Mouse (Mus musculus) megakaryocyte, adult 5-6 weeks (primary cell): ENCODE measurements around the gene Kctd11. TPM values are rescaled to one million over a fixed set of nuclear protein-coding genes. Genes with fewer than 3 reads are reported as not detected.
A peak's percentile ranks its signal among the peaks of the same experiment; 100 is the strongest.
"Not testable (repeated sequence)": the region's sequence is repeated elsewhere in the genome, so short reads cannot be mapped to it uniquely, and the experiment has no call there.

ENCODE experiments used
- ATAC-seq: 2 replicates; pipeline ENCODE4 v1.8.0; 2016; ENCODE audit warnings: mild to moderate bottlenecking, inconsistent platforms; ENCODE audit not compliant: poor library complexity, severe bottlenecking
- total RNA-seq, 2 experiments: library from RNA; stranded (forward) in 1 of 2; stranded (reverse) in 1 of 2; fragments of 153-499, 151-499 nt in 1 of 2; fragments of 221-1000, 200-1000 nt in 1 of 2; gene quantifications; 2 replicates each; pipeline versions ENCODE4 v1.2.3 to v1.2.4; 2015 to 2017

The Kctd11 gene
- total RNA-seq, 2 experiments from 2014 or later = 2.9 to 3.0 TPM

DNA sequence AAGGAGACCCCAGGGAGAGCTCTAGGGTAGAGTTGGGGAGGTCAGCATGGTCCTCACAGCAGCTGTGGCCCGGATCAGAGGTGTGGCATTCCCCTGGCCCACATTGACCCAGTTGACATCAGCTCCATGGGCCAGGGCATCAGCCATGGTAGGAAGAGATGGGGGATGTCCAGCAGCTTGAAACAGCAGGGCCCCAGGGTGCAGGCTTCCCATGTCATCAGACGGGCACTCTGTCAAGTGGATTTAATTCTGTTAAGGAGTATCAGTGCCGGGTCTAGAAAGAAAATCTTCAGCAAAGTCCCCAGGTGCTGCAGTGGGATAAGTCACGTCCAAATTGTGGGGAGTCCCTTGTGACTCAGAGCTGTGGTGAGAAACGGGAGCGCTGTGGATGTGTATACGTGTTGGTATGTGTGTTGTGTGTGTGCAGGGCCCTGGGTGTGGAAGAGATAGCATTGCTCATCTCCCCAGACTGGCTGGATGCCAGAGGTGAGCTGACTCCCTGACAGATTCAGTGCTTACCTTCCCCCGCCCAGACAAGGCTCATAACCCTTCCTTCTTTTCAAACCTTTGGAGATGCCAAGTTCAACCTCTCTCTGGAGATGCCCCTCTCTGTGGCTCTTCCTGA, 2.4 kb upstream of the Kctd11 start:
- no peak for ATAC-seq

DNA sequence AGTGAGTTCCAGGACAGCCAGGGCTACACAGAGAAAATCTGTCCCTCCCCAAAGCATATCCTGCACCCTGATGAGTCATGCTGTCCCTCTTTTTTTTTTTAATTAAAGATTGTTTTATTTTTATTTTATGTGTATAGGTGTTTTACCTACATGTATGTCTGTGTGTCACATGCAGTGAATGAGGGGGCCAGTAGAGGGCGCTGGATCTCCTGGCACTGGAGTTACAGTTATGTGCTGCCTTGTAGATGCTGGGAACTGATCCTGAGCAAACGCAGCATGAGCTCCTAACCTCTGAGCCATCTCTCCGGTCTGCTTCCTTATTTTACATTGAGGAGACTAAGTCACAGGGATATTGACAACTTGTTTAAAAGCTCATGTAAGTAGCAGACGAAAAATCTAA, 1.9 kb upstream of the Kctd11 start:
- no peak for ATAC-seq

DNA sequence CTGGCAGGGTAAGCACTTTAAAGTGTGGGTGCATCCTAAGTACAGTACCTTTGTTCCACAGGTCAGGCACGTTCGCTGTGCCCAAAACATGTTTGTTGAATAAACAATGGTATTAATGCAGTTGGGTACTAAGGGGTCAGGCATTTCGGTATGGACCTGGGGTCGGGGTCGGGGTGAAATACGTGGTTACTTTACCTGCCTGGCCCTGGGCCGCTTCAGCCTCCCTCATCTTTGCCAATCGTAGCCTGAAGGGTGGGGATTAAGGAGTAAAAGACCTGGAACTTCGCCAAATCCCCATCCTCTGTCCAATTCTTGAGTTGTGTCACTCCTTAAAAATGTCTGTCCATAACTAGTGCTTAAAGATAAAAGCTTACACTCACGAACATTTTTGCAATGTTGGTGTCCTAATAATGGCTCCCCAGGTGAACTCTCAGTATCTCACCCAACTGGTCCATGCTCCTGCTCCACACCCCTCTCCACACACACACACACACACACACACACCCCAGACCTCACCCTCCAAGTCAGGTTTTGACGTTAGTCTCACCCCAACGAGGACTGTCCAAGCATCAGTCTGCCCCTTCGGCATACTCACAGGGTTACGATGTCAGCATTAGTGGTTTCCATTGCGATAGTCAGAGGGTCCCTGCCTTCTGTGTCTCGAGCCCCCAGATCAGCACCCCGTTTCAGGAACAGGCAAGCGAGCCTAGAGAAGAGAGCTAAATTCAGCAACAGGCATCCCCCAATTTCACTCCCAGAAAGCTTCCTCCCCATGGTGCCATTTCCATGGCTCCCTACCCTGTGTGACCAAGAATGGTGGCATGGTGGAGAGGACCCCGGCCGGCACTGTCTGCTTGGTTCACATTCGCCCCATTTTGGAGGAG, 823 bp upstream of the Kctd11 start:
- no peak for ATAC-seq

- ATAC-seq = peak; percentile 43
Measured at GRCm38 (mm10) chr11:69880506-69880852, 727 bp downstream of the Kctd11 start.

DNA sequence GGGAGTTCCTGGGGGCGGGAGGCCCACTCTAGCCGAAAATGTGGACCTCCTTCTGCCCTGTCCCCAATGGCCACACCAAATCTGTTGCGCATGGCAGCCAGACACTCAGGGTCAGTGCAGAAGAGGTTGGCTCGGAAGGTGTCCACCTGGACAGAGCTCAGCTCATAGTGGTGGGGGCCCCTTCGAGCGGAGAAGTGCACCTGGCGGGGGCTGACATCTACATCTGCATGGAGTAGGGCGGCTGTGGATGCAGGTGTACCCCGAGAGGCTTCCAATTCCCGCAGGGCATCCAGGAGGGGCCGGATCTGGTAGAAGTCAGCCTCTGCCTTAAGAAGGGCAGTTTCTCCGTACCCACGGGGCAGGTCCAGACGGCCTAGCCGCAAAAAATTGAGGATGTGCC, 1.5 kb downstream of the Kctd11 start:
- ATAC-seq = no peak

GRCm38 (mm10) chr11:69878952-69879351, 2.3 kb downstream of the Kctd11 start:
- no peak for ATAC-seq

DNA sequence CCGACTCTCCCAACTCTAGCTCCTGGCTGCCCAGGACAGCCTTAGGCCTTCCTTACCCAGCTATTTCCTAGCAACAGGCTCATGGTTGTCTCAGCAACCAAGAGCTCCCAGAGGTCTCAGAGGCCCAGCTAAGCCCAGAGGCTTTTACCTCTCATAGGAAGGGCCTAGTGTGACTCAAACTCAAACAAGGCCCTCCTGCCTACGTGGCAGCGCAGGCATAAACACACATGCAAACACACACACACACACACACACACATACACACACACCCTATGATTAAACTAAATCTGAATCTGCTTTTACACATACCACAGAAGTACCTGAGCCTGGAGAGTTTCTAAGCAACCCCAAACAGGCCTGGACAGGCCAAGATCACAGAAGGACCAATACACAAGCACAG, 2.8 kb downstream of the Kctd11 start:
- no peak for ATAC-seq

DNA sequence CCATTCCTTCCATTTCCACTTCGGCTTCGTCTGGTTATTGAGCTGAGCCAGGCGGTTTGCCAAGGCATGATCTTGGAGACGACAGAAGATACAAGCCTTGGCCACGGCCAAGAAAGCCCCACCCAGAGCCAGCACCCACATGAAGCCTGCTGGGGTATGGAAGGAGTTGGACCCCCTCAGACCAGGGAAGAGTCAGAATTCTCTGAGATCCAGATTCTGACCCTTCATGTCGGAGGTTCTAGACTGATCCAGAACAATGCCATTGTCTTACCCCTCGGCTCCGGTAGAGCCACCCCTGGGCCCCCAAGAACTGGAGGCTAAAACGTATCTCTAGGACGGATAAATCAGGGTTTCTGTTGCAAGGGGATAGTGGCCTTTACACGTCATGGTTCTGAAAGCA, 3.3 kb downstream of the Kctd11 start, which contains the start of gene Tmem95:
Gene Tmem95 (minus strand): TSS at position 141 of the 400 bp plus-strand sequence.
- no peak for ATAC-seq

GRCm38 (mm10) chr11:69876867-69877266, 4.3 kb downstream of the Kctd11 start:
- peak; percentile 55 for ATAC-seq

- ATAC-seq = no peak
Measured at GRCm38 (mm10) chr11:69876186-69876585, 5.0 kb downstream of the Kctd11 start.

- no peak for ATAC-seq
Measured at GRCm38 (mm10) chr11:69872451-69872850, 8.8 kb downstream of the Kctd11 start.

- no peak for ATAC-seq
Measured at GRCm38 (mm10) chr11:69871822-69872221, 9.4 kb downstream of the Kctd11 start.

- no peak for ATAC-seq
Measured at GRCm38 (mm10) chr11:69870289-69871069, 10.7 kb downstream of the Kctd11 start.

DNA sequence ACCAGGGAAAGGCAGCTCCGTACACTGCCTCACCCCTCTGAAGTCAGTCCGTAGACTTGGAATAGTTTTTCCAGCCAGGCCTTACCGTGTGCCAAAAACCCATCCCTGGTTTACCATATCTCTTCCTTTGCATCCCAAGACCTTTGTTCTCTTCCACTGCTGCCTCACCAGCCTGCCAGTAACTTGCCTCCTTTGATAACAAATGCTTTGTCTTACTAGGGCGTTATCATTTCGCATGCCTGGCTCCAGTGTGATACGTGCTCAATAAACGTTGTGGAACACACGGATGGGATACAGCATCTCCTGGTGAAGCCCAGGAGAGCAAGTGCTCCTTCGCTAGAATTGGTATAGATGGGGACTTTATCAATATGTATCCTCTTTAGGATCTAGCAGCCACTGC, 13.9 kb downstream of the Kctd11 start:
- no peak for ATAC-seq

GRCm38 (mm10) chr11:69865561-69865960, 15.6 kb downstream of the Kctd11 start:
- ATAC-seq = no peak

GRCm38 (mm10) chr11:69864138-69864860, 16.9 kb downstream of the Kctd11 start:
- ATAC-seq = no peak

- not testable (repeated sequence) for ATAC-seq
Measured at GRCm38 (mm10) chr11:69863729-69864128, 17.5 kb downstream of the Kctd11 start.

- ATAC-seq = no peak
Measured at GRCm38 (mm10) chr11:69858113-69858998, 22.9 kb downstream of the Kctd11 start, which contains the start of gene Tnk1. Gene Tnk1, minus strand, starts transcription at chr11:69858730.

DNA sequence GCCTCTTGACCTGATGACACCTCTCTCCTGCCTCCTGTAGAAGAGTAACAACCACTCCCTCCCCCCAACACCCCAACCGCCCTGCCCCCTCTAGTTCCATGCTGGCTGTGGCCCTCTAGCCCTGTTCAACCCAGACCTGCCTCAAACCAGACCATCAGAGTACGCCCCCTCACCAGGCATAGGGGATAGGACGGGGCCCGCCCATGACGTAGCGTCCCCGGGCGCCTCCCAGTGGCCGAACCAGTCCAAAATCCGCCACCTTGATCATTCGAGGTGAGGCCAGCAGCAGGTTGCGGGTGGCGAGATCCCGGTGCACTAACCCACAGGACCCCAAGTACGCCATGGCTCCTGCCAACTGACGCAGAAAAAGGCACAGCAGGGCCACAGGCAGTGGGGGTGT, 25.9 kb downstream of the Kctd11 start:
- ATAC-seq = peak; percentile 72

DNA sequence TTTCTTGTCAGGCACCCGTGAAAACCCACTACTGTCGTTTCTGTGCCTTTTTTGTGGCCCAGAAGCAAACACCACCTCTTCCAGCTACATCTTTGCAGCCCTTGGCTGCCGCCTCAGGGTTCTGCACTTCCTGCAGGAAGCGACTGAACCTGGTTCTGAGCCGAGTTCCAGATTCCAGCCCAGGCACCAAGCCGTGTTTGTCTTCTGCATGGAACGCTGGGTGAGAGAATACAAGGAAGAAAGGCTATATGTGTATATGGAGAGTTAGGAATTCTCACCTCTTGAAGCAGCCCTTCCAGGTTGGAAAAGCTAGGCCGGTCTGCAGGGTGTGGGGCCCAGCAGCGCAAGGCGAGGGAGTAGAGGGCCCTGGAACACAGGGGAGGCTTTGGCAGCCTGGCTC, 26.5 kb downstream of the Kctd11 start:
- no peak for ATAC-seq
